Mouse (Mus musculus) myocyte (in vitro differentiated cells): ENCODE data around the gene Cdiptos.

Source experiments
- CEBPB ChIP-seq: IDR thresholded peaks from 2 replicates; pipeline ENCODE4 v1.6.1; 2011; ENCODE audit warnings: mild to moderate bottlenecking, moderate library complexity; ENCODE audit not compliant: poor library complexity, insufficient read depth, severe bottlenecking
- E2F4 ChIP-seq: IDR thresholded peaks from one replicate; pipeline ENCODE4 v1.6.1; 2011; ENCODE audit warnings: mild to moderate bottlenecking, control low read depth, moderate library complexity; ENCODE audit not compliant: insufficient read depth
- MAX ChIP-seq: IDR thresholded peaks from one replicate; pipeline ENCODE4 v1.6.1; 2011; ENCODE audit warnings: low read depth, mild to moderate bottlenecking, control low read depth
- MYOD1 ChIP-seq, 3 experiments: IDR thresholded peaks; one replicate each; pipeline ENCODE4 v1.6.1; 2011; ENCODE audit warnings: control low read depth in 2 of 3, low read depth in 2 of 3, mild to moderate bottlenecking in 2 of 3, moderate library complexity in 1 of 3; ENCODE audit not compliant: insufficient read length in 2 of 3, control insufficient read depth in 1 of 3
- MYOG ChIP-seq, 3 experiments: IDR thresholded peaks; one replicate each; pipeline ENCODE4 v1.6.1; 2011; ENCODE audit warnings: control low read depth in 2 of 3, low read depth in 2 of 3, mild to moderate bottlenecking in 2 of 3; ENCODE audit not compliant: insufficient read length in 2 of 3, control insufficient read depth in 1 of 3, insufficient read depth in 1 of 3
- POLR2A ChIP-seq: IDR thresholded peaks from one replicate; pipeline ENCODE4 v1.6.1; 2011; ENCODE audit warnings: low read depth, mild to moderate bottlenecking, control low read depth, moderate library complexity; ENCODE audit not compliant: insufficient read length
- POLR2AphosphoS2 ChIP-seq: IDR thresholded peaks from one replicate; pipeline ENCODE4 v1.6.1; 2011; ENCODE audit warnings: low read depth, control low read depth; ENCODE audit not compliant: insufficient read length
- REST ChIP-seq: IDR thresholded peaks from one replicate; pipeline ENCODE4 v1.6.1; 2011; ENCODE audit warnings: mild to moderate bottlenecking, control low read depth, moderate library complexity; ENCODE audit not compliant: insufficient read depth, insufficient read length
- SRF ChIP-seq: IDR thresholded peaks from one replicate; pipeline ENCODE4 v1.6.1; 2011; ENCODE audit warnings: low read depth; ENCODE audit not compliant: control insufficient read depth, insufficient read length
- TCF12 ChIP-seq: IDR thresholded peaks from one replicate; pipeline ENCODE4 v1.6.1; 2011; ENCODE audit warnings: mild to moderate bottlenecking, control low read depth; ENCODE audit not compliant: poor library complexity, insufficient read depth, severe bottlenecking
- TCF3 ChIP-seq: IDR thresholded peaks from one replicate; pipeline ENCODE4 v1.6.1; 2011; ENCODE audit warnings: low read depth, control low read depth; ENCODE audit not compliant: insufficient read length
- USF1 ChIP-seq: IDR thresholded peaks from one replicate; pipeline ENCODE4 v1.6.1; 2011; ENCODE audit warnings: low read depth, mild to moderate bottlenecking, control low read depth, moderate library complexity

GRCm38 (mm10) chr7:126982054-126982453, 6.2 kb upstream of the Cdiptos start:
- TF ChIP-seq POLR2A = no peak
- no peak for TF ChIP-seq E2F4
- no peak for TF ChIP-seq MYOG (IDR thresholded peaks at IDR 0.05; ENCODE audit: control insufficient read depth in 1 of 3, insufficient read depth in 1 of 3, insufficient read length in 2 of 3, low read depth in 2 of 3)
- TF ChIP-seq MYOD1 (IDR thresholded peaks at IDR 0.05; ENCODE audit: control insufficient read depth in 1 of 3, insufficient read length in 2 of 3, low read depth in 2 of 3) = no peak
- no peak for TF ChIP-seq SRF
- no peak for TF ChIP-seq TCF3
- no peak for TF ChIP-seq POLR2AphosphoS2
- TF ChIP-seq CEBPB = no peak
- TF ChIP-seq TCF12 = no peak
- TF ChIP-seq MAX = no peak
- no peak for TF ChIP-seq REST
- no peak for TF ChIP-seq USF1
